Mouse (Mus musculus): ENCODE results near the gene Slc1a3. TPM values are rescaled to one million over a fixed set of nuclear protein-coding genes. Genes with fewer than 3 reads are reported as not detected.

Slc1a3 gene
- polyA plus RNA-seq, 1 experiment from 2014 or later, result 142 TPM

GRCm38 (mm10) chr15:8686846-8687245, 23.7 kb downstream of the Slc1a3 start:
- H3K36me3 ChIP-seq (ENCODE audit: control insufficient read depth, insufficient read depth, low read length), result no peaks in the 10 kb centered on the region
- no peak overlapping the region for H3K4me2 ChIP-seq (ENCODE audit: low read length)
- H3K9me3 ChIP-seq (replicated peaks; ENCODE audit: control insufficient read depth, low read length, poor library complexity, severe bottlenecking), result no peaks in the 10 kb centered on the region
- no peak for ATAC-seq
- no peak overlapping the region for H3K27ac ChIP-seq (ENCODE audit: low read length)
- H3K27me3 ChIP-seq (ENCODE audit: control insufficient read depth, insufficient read depth, low read depth, low read length), result no peaks in the 10 kb centered on the region
- H3K4me3 ChIP-seq (ENCODE audit: low read depth, low read length), result no peak overlapping the region
- H3K9ac ChIP-seq (ENCODE audit: low read depth, low read length), result no peak overlapping the region
- WGBS, result 93% methylated on average over 4 of the region's 4 CpGs
- no peaks in the 10 kb centered on the region for H3K4me1 ChIP-seq (ENCODE audit: control insufficient read depth, insufficient read depth, low read length)

DNA sequence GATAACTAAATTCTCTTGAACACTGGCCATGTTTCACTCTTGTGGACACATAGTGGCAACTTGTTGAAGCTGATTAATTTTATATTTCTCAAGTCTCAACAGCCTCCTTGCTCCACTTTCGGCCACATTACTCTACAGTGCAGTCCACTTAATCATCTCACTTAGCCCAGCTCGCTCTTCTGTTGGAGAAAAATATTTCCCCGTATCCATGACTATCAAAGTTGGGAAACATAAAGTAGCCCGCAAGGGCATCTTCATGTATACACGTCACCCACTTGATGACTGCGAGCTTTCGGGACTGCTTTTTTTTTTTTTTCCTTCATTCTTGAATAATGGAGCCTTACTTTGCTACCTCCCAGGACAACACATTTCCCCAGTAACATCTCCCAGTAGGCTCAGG, 25.1 kb downstream of the Slc1a3 start:
- Histone ChIP-seq H3K4me3 (ENCODE audit: low read depth, low read length) (no peak overlapping the region), H3K9me3 (replicated peaks; ENCODE audit: control insufficient read depth, low read length, poor library complexity, severe bottlenecking) (no peaks in the 10 kb centered on the region), H3K4me2 (ENCODE audit: low read length) (no peak overlapping the region), H3K36me3 (ENCODE audit: control insufficient read depth, insufficient read depth, low read length) (no peaks in the 10 kb centered on the region), H3K9ac (ENCODE audit: low read depth, low read length) (no peak overlapping the region), H3K4me1 (ENCODE audit: control insufficient read depth, insufficient read depth, low read length) (no peaks in the 10 kb centered on the region), H3K27ac (ENCODE audit: low read length) (no peak overlapping the region), H3K27me3 (ENCODE audit: control insufficient read depth, insufficient read depth, low read depth, low read length) (no peaks in the 10 kb centered on the region)
- no peak for ATAC-seq
- 92% methylated on average over 7 of the region's 7 CpGs for WGBS

- no peaks in the 10 kb centered on the region for H3K9me3 ChIP-seq (replicated peaks; ENCODE audit: control insufficient read depth, low read length, poor library complexity, severe bottlenecking)
- H3K27ac ChIP-seq (ENCODE audit: low read length), result no peak overlapping the region
- WGBS, result 84% methylated on average over 3 of the region's 3 CpGs
- no peaks in the 10 kb centered on the region for H3K27me3 ChIP-seq (ENCODE audit: control insufficient read depth, insufficient read depth, low read depth, low read length)
- H3K4me2 ChIP-seq (ENCODE audit: low read length), result no peak overlapping the region
- no peak overlapping the region for H3K9ac ChIP-seq (ENCODE audit: low read depth, low read length)
- no peaks in the 10 kb centered on the region for H3K4me1 ChIP-seq (ENCODE audit: control insufficient read depth, insufficient read depth, low read length)
- no peaks in the 10 kb centered on the region for H3K36me3 ChIP-seq (ENCODE audit: control insufficient read depth, insufficient read depth, low read length)
- no peak for ATAC-seq
- H3K4me3 ChIP-seq (ENCODE audit: low read depth, low read length), result no peak overlapping the region
These were observed 26.3 kb downstream of the Slc1a3 start for GRCm38 (mm10) chr15:8684263-8684662.

- ATAC-seq, result no peak
- WGBS, result 87% methylated on average over 3 of the region's 3 CpGs
- Histone ChIP-seq H3K4me1 (ENCODE audit: control insufficient read depth, insufficient read depth, low read length) (no peaks in the 10 kb centered on the region), H3K9me3 (replicated peaks; ENCODE audit: control insufficient read depth, low read length, poor library complexity, severe bottlenecking) (no peaks in the 10 kb centered on the region), H3K4me2 (ENCODE audit: low read length) (no peak overlapping the region), H3K27ac (ENCODE audit: low read length) (no peak overlapping the region), H3K4me3 (ENCODE audit: low read depth, low read length) (no peak overlapping the region), H3K27me3 (ENCODE audit: control insufficient read depth, insufficient read depth, low read depth, low read length) (no peaks in the 10 kb centered on the region), H3K9ac (ENCODE audit: low read depth, low read length) (no peak overlapping the region), H3K36me3 (ENCODE audit: control insufficient read depth, insufficient read depth, low read length) (no peaks in the 10 kb centered on the region)
These were observed 27.7 kb downstream of the Slc1a3 start for GRCm38 (mm10) chr15:8682871-8683270.

GRCm38 (mm10) chr15:8682421-8682820, 28.1 kb downstream of the Slc1a3 start:
- H3K27ac ChIP-seq (ENCODE audit: low read length), result no peak overlapping the region
- WGBS, result 77% methylated on average over 9 of the region's 9 CpGs

GRCm38 (mm10) chr15:8681971-8682370, 28.6 kb downstream of the Slc1a3 start:
- H3K4me3 ChIP-seq (ENCODE audit: low read depth, low read length), result no peak overlapping the region
- H3K27me3 ChIP-seq (ENCODE audit: control insufficient read depth, insufficient read depth, low read depth, low read length), result no peaks in the 10 kb centered on the region
- H3K4me2 ChIP-seq (ENCODE audit: low read length), result no peak overlapping the region
- WGBS, result 45% methylated on average over 7 of the region's 7 CpGs
- H3K9ac ChIP-seq (ENCODE audit: low read depth, low read length), result no peak overlapping the region
- no peak overlapping the region for H3K27ac ChIP-seq (ENCODE audit: low read length)
- H3K4me1 ChIP-seq (ENCODE audit: control insufficient read depth, insufficient read depth, low read length), result no peaks in the 10 kb centered on the region
- H3K9me3 ChIP-seq (replicated peaks; ENCODE audit: control insufficient read depth, low read length, poor library complexity, severe bottlenecking), result no peaks in the 10 kb centered on the region
- ATAC-seq, result no peak
- no peaks in the 10 kb centered on the region for H3K36me3 ChIP-seq (ENCODE audit: control insufficient read depth, insufficient read depth, low read length)

More at GRCm38 (mm10) chr15:8682421-8682820, 28.1 kb downstream of the Slc1a3 start:
- no peak overlapping the region for H3K4me3 ChIP-seq (ENCODE audit: low read depth, low read length)
- H3K9me3 ChIP-seq (replicated peaks; ENCODE audit: control insufficient read depth, low read length, poor library complexity, severe bottlenecking), result no peaks in the 10 kb centered on the region
- no peaks in the 10 kb centered on the region for H3K36me3 ChIP-seq (ENCODE audit: control insufficient read depth, insufficient read depth, low read length)
- H3K4me2 ChIP-seq (ENCODE audit: low read length), result no peak overlapping the region
- H3K27me3 ChIP-seq (ENCODE audit: control insufficient read depth, insufficient read depth, low read depth, low read length), result no peaks in the 10 kb centered on the region
- ATAC-seq, result no peak
- no peak overlapping the region for H3K9ac ChIP-seq (ENCODE audit: low read depth, low read length)
- no peaks in the 10 kb centered on the region for H3K4me1 ChIP-seq (ENCODE audit: control insufficient read depth, insufficient read depth, low read length)

DNA sequence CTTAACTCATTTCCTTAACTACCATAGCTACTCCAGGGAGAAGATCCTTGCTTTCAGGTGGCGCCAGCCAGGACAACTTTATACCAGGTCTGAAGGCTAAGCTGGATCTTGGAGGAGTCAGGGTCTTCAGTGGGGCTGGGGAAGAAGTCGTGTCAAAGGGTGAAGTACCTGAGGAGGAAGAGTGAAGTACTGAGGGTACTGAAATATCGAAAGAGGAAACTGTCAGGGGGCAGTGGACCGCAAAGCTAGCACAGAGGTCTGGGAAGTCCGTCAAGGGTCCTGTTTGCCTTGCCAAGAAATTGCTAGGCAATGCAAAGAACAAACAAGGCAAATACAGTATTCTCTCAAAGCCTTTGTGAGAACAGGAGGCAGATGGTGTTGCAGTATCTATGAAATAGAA, 29.6 kb downstream of the Slc1a3 start:
- Histone ChIP-seq H3K9me3 (replicated peaks; ENCODE audit: control insufficient read depth, low read length, poor library complexity, severe bottlenecking) (no peaks in the 10 kb centered on the region), H3K4me2 (ENCODE audit: low read length) (no peak overlapping the region), H3K9ac (ENCODE audit: low read depth, low read length) (no peak overlapping the region), H3K27ac (ENCODE audit: low read length) (no peak overlapping the region), H3K4me3 (ENCODE audit: low read depth, low read length) (no peak overlapping the region), H3K27me3 (ENCODE audit: control insufficient read depth, insufficient read depth, low read depth, low read length) (no peaks in the 10 kb centered on the region), H3K36me3 (ENCODE audit: control insufficient read depth, insufficient read depth, low read length) (no peaks in the 10 kb centered on the region), H3K4me1 (ENCODE audit: control insufficient read depth, insufficient read depth, low read length) (no peaks in the 10 kb centered on the region)
- no peak for ATAC-seq
- WGBS, result 91% methylated on average over 5 of the region's 5 CpGs

- H3K9me3 ChIP-seq (replicated peaks; ENCODE audit: control insufficient read depth, low read length, poor library complexity, severe bottlenecking), result no peaks in the 10 kb centered on the region
- no peaks in the 10 kb centered on the region for H3K4me1 ChIP-seq (ENCODE audit: control insufficient read depth, insufficient read depth, low read length)
- H3K27me3 ChIP-seq (ENCODE audit: control insufficient read depth, insufficient read depth, low read depth, low read length), result no peaks in the 10 kb centered on the region
- H3K4me2 ChIP-seq (ENCODE audit: low read length), result no peak overlapping the region
- H3K36me3 ChIP-seq (ENCODE audit: control insufficient read depth, insufficient read depth, low read length), result no peaks in the 10 kb centered on the region
- WGBS, result 89% methylated on average over 2 of the region's 2 CpGs
- no peak overlapping the region for H3K9ac ChIP-seq (ENCODE audit: low read depth, low read length)
- H3K4me3 ChIP-seq (ENCODE audit: low read depth, low read length), result no peak overlapping the region
- no peak overlapping the region for H3K27ac ChIP-seq (ENCODE audit: low read length)
- no peak for ATAC-seq
These were observed 33.6 kb downstream of the Slc1a3 start for GRCm38 (mm10) chr15:8676959-8677358.

DNA sequence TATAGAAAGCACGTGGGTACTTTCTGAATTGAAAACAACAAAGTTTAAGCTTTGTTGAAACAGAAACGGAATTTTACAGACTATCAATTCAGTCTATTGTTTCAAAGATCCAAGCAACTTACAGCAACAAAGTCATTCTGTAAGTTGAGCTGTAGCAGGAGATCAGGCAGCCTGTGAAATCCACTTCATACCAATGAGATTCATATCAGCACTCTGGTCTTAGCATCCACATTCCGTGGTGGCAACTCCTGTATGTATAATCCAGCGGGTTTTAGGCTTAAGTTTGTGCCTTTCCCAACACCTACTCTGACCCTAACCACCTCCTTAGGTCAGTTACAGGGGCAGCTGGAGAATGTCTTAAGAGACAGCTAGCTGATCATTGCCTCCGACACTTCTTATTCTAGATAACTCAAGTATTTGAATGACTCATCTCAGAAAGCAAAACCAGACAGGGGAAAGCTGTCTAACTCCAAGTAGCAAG, 34.3 kb downstream of the Slc1a3 start:
- Histone ChIP-seq H3K4me1 (ENCODE audit: control insufficient read depth, insufficient read depth, low read length) (no peaks in the 10 kb centered on the region), H3K9ac (ENCODE audit: low read depth, low read length) (no peak overlapping the region), H3K4me2 (ENCODE audit: low read length) (no peak overlapping the region), H3K9me3 (replicated peaks; ENCODE audit: control insufficient read depth, low read length, poor library complexity, severe bottlenecking) (no peaks in the 10 kb centered on the region), H3K36me3 (ENCODE audit: control insufficient read depth, insufficient read depth, low read length) (no peaks in the 10 kb centered on the region), H3K27me3 (ENCODE audit: control insufficient read depth, insufficient read depth, low read depth, low read length) (no peaks in the 10 kb centered on the region), H3K4me3 (ENCODE audit: low read depth, low read length) (no peak overlapping the region), H3K27ac (ENCODE audit: low read length) (no peak overlapping the region)
- 64% methylated on average over 5 of the region's 5 CpGs for WGBS
- no peak for ATAC-seq
